Mouse (Mus musculus): Measurements from ENCODE around the gene Map3k11.

- TF ChIP-seq CTCF (IDR thresholded peaks at IDR 0.05; ENCODE audit: borderline replicate concordance, insufficient read depth, low read length) (no peak), POLR2A (IDR thresholded peaks at IDR 0.05; ENCODE audit: low read depth, low read length) (peak; percentile 81)
Observed at GRCm38 (mm10) chr19:5724549-5724941, 36.0 kb downstream of the Map3k11 start.
